Mouse (Mus musculus) testis, postnatal 14 days (tissue): ENCODE measurements at regions not wholly inside any gene's neighbourhood (a gene's known extent, or its start where the extent isn't known, plus 50 kb on each side); places are given as distances from the start of the nearest gene placed in this dataset.

Experiments
- DNase-seq: peaks from one replicate; pipeline ENCODE4 v3.0.0; 2021; ENCODE audit warnings: low spot score

DNA sequence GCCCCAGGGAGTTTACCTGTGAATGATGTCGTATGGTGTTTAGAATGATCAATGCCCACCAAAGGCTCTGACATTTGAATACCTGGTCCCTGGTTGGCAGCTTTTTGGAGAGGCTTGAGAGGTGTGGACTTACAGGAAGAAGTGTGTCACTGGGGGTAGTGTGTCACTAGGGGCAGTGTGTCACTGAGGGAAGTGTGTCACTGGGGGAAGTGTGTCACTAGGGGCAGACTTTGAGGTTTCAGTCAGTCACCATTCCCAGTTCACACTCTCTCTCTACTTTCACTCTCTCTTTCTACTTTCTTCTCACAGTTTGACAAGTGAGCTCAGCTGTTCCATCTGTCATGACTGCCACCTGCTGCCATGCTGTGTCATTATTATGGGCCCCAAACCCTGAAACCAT lies 52.0 kb upstream of the Ccnd1 start:
- DNase-seq, result no peak
